Mouse (Mus musculus) hindbrain, embryonic 10.5 days (tissue): ENCODE data around the gene Acss2. TPM values are rescaled to one million over a fixed set of nuclear protein-coding genes. Genes with fewer than 3 reads are reported as not detected.

Experiments used
- DNase-seq: peaks from one replicate; pipeline ENCODE4 v3.0.0-alpha.2; 2017; ENCODE audit warnings: low spot score
- H3K27ac ChIP-seq: fragments of 300-500 bp; sonication (generic); 2 replicates; pipeline ENCODE4 v1.5.1; 2016; ENCODE audit warnings: mild to moderate bottlenecking, moderate library complexity
- H3K27me3 ChIP-seq: fragments of 300-500 bp; sonication (generic); 2 replicates; pipeline ENCODE4 v1.6.1; 2016; ENCODE audit warnings: mild to moderate bottlenecking; ENCODE audit not compliant: poor library complexity, insufficient read depth, severe bottlenecking
- H3K36me3 ChIP-seq: fragments of 300-500 bp; sonication (generic); 2 replicates; pipeline ENCODE4 v1.6.1; 2016; ENCODE audit warnings: mild to moderate bottlenecking, moderate library complexity
- H3K4me1 ChIP-seq: fragments of 300-500 bp; sonication (generic); replicated peaks from 2 replicates; pipeline ENCODE4 v1.6.1; 2016; ENCODE audit warnings: mild to moderate bottlenecking
- H3K4me3 ChIP-seq: fragments of 300-500 bp; sonication (generic); 2 replicates; pipeline ENCODE4 v1.5.1; 2016; ENCODE audit warnings: mild to moderate bottlenecking, moderate library complexity
- H3K9me3 ChIP-seq: fragments of 300-500 bp; sonication (generic); 2 replicates; pipeline ENCODE4 v1.6.1; 2016; ENCODE audit warnings: mild to moderate bottlenecking, moderate library complexity
- WGBS: fragments of 180-500 bp; shearing (Covaris S2); methylation state at CpG from one replicate; pipeline ENCODE4 v1.1.7; 2016; 5-methylcytosine and 5-hydroxymethylcytosine counted together
- microRNA counts: library from miRNA; unstranded; fragments of <30 nt; microRNA quantifications from one replicate; lab custom pipeline; 2017
- polyA plus RNA-seq: library from polyadenylated mRNA; unstranded; fragments of >200 nt; fragmentation: Nextera tagmentation; extraction: Ambion mirVana; gene quantifications from 2 replicates; pipeline ENCODE4 v1.2.1, GENCODE M21; 2016

Gene Acss2
- polyA plus RNA-seq, 1 experiment from 2014 or later, result 19.7 TPM

DNA sequence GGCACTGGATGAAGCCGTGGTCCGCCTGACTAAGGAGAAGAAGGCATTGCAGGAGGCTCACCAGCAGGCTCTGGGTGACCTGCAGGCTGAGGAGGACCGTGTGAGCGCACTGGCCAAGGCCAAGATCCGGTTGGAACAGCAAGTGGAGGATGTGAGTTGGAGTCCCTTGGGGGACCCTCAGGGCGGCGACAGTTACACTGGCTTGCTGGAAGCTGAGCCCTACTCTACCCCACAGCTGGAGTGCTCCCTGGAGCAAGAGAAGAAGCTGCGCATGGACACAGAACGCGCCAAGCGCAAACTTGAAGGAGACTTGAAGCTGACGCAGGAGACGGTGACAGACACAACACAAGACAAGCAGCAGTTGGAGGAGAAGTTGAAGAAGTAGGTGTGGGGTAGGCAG, 110.8 kb downstream of the Acss2 start:
- 72% methylated on average over 13 of the region's 13 CpGs for WGBS
- Histone ChIP-seq H3K27ac (peak overlapping the region; percentile 70; the same call in 1 of the 2 replicates), H3K27me3 (peaks cover 92% of the 10 kb centered on the region), H3K4me3 (no peak overlapping the region), H3K9me3 (no peaks in the 10 kb centered on the region), H3K36me3 (peaks cover 27% of the 10 kb centered on the region), H3K4me1 (peaks cover 56% of the 10 kb centered on the region)
- no peak for DNase-seq

DNA sequence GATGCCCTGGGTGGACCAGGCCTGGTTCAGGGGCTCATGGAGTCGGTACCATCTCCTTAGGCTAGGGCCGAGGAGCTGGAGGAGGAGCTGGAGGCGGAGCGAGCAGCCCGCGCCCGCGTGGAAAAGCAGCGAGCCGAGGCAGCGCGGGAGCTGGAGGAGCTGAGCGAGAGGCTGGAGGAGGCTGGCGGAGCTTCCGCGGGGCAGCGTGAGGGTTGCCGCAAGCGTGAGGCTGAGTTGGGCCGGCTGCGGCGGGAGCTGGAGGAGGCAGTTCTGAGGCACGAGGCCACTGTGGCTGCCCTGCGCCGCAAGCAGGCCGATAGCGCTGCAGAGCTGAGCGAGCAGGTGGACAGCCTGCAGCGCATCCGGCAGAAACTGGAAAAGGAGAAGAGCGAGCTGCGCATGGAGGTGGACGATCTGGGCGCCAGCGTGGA, 111.5 kb downstream of the Acss2 start:
- WGBS, result under 1% methylated on average over 35 of the region's 35 CpGs
- peaks cover 95% of the 10 kb centered on the region for H3K27me3 ChIP-seq
- peak; percentile 54 for DNase-seq
- H3K4me1 ChIP-seq, result peaks cover 56% of the 10 kb centered on the region
- H3K4me3 ChIP-seq, result peak overlapping the region; percentile 52
- H3K27ac ChIP-seq, result peak overlapping the region; percentile 70
- peaks cover 35% of the 10 kb centered on the region for H3K36me3 ChIP-seq
- H3K9me3 ChIP-seq, result no peaks in the 10 kb centered on the region

DNA sequence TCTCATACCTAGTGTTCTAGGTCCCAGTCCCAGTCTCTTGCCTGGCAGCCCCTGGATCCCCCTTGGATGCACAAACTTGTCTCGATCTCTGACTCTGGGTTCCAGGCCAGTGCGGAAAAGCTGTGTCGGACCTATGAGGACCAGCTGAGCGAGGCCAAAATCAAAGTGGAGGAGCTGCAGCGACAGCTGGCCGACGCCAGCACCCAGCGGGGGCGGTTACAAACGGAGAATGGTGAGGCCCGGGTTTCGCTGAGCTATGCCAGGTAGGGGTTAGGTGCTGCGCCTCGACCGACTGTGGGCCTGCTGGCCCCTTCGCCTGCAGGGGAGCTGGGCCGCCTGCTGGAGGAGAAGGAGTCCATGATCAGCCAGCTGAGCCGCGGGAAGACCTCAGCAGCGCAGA, 112.4 kb downstream of the Acss2 start:
- no peaks in the 10 kb centered on the region for H3K9me3 ChIP-seq
- peaks cover 44% of the 10 kb centered on the region for H3K36me3 ChIP-seq
- peak; percentile 44 for DNase-seq
- WGBS, result 11% methylated on average over 20 of the region's 20 CpGs
- H3K27me3 ChIP-seq, result peaks cover 100% of the 10 kb centered on the region
- peaks cover 56% of the 10 kb centered on the region for H3K4me1 ChIP-seq
- no peak overlapping the region for H3K27ac ChIP-seq
- peak overlapping the region; percentile 25 for H3K4me3 ChIP-seq

DNA sequence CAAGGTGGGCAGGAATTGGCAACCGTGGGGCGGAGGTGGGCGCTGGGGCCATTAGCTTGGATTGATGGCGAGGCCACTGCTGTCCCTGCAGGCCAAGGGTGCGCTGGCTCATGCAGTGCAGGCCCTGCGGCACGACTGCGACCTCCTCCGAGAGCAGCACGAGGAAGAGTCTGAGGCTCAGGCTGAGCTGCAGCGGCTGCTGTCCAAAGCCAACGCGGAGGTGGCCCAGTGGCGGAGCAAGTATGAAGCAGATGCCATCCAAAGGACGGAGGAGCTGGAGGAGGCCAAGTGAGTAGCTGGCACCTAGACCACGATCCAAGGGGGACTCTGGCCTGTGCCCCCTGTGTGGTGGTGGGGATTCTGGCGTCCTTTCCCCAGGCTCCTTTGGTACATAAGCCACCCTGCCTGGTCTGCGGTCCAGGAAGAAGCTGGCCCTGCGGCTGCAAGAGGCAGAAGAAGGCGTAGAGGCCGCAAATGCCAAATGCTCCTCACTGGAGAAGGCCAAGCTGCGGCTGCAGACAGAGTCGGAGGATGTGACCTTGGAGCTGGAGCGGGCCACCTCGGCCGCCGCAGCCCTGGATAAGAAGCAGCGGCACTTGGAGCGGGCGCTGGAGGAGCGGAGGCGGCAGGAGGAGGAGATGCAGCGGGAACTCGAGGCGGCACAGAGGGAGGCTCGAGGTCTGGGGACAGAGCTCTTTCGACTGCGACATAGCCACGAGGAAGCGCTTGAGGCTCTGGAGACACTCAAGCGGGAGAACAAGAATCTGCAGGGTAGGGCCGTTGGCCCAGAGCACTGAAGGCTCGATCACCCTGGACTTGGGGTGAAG, 113.1 kb downstream of the Acss2 start:
- Histone ChIP-seq H3K4me1 (peaks cover 55% of the 10 kb centered on the region), H3K27ac (0 out of 2 replicates have a peak overlapping the region, but pooled peaks have one; percentile 13), H3K9me3 (no peaks in the 10 kb centered on the region), H3K36me3 (peaks cover 50% of the 10 kb centered on the region), H3K4me3 (peak overlapping the region; percentile 25), H3K27me3 (peaks cover 94% of the 10 kb centered on the region)
- peak; percentile 44 for DNase-seq
- 12% methylated on average over 43 of the region's 43 CpGs for WGBS

DNA sequence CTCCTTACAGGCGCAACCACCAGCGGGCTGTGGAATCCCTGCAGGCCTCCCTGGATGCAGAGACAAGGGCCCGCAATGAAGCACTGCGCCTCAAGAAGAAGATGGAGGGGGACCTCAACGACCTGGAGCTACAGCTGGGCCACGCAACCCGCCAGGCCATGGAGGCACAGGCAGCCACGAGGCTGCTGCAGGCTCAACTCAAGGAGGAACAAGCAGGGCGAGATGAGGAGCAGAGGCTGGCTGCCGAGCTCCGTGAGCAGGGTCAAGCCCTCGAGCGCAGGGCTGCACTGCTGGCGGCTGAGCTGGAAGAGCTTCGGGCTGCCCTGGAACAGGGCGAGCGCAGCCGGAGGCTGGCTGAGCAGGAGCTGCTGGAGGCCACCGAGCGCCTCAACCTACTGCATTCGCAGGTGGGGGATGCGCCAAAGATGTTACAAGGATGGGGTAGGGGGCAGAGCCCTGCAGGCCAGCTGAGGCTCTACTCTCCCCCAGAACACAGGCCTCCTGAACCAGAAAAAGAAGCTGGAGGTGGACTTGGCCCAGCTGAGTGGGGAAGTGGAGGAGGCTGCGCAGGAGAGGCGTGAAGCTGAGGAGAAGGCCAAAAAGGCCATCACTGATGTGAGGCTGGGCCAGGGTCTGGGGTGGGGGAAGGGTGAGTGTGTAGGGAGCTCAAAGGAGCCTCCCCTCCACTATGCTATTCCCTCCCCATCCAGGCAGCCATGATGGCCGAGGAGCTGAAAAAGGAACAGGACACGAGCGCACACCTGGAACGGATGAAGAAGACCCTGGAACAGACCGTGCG, 114.6 kb downstream of the Acss2 start:
- Histone ChIP-seq H3K27ac (no peak overlapping the region), H3K4me3 (0 out of 2 replicates have a peak overlapping the region, but pooled peaks have one; percentile 1), H3K4me1 (peaks cover 48% of the 10 kb centered on the region), H3K36me3 (peaks cover 66% of the 10 kb centered on the region), H3K27me3 (peaks cover 79% of the 10 kb centered on the region), H3K9me3 (no peaks in the 10 kb centered on the region)
- 65% methylated on average over 30 of the region's 30 CpGs for WGBS
- DNase-seq, result peak; percentile 12

DNA sequence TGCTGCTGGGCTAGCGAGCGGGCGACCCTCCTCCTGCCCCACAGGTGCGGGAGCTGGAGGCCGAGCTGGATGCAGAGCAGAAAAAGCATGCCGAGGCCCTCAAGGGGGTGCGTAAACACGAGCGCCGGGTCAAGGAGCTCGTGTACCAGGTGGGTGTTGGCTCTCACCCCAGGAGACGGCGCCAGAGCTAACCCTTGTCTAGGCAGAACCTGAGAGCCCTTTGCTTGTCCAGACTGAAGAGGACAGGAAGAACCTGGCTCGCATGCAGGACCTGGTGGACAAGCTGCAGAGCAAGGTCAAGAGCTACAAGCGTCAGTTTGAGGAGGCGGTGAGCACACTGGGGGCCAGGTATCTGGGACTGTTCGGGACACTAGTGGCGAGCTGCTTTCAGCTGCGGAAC, 115.4 kb downstream of the Acss2 start:
- Histone ChIP-seq H3K27ac (no peak overlapping the region), H3K36me3 (peaks cover 73% of the 10 kb centered on the region), H3K9me3 (no peaks in the 10 kb centered on the region), H3K27me3 (peaks cover 71% of the 10 kb centered on the region), H3K4me1 (peaks cover 48% of the 10 kb centered on the region), H3K4me3 (peak overlapping the region; percentile 1; the same call in 1 of the 2 replicates)
- no peak for DNase-seq
- 61% methylated on average over 19 of the region's 19 CpGs for WGBS

DNA sequence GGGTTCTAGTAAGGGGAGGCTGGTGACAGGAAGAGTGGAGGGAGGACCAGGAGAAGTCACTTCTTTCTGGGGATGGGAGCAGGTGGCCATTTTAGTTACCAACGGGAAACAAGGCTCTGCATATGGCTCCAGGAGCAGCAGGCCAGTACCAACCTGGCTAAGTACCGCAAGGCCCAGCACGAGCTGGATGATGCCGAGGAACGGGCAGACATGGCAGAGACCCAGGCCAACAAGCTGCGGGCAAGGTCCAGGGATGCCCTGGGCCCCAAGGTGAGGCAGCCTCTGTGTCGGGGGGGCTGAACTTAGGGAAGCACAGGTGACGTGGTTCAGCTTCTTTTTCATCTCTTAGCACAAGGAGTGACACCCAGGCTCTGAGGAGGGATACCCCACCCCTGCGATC, 116.0 kb downstream of the Acss2 start:
- no peak for DNase-seq
- Histone ChIP-seq H3K9me3 (no peaks in the 10 kb centered on the region), H3K4me3 (no peak overlapping the region), H3K36me3 (peaks cover 77% of the 10 kb centered on the region), H3K27ac (no peak overlapping the region), H3K27me3 (peaks cover 65% of the 10 kb centered on the region), H3K4me1 (peaks cover 43% of the 10 kb centered on the region)
- WGBS, result 94% methylated on average over 9 of the region's 9 CpGs

DNA sequence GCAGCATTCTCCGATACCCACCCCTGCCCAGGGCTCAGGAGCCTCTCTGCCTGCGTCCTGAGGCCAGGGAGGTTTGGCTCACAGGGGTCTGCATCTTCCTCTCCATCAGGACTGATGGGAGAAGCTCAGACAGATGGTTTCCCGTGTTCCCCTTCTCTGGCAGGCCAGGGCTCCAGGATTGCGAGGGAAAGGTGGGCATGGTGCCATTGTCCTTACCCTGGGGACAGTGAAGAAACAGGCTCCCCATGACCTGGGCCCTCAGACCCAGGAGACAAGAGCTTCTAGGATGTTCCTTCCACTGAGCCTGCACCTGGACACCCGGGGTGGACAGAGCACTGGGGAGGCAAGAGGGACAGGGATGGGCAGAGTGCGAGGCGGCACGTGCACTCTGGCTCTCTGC, 116.8 kb downstream of the Acss2 start:
- peaks cover 85% of the 10 kb centered on the region for H3K36me3 ChIP-seq

More for the DNA sequence above, 116.8 kb downstream of the Acss2 start:
- H3K27me3 ChIP-seq, result peaks cover 56% of the 10 kb centered on the region
- H3K27ac ChIP-seq, result no peak overlapping the region
- no peak for DNase-seq
- WGBS, result 93% methylated on average over 8 of the region's 8 CpGs
- H3K4me3 ChIP-seq, result no peak overlapping the region
- no peaks in the 10 kb centered on the region for H3K9me3 ChIP-seq
- H3K4me1 ChIP-seq, result peaks cover 35% of the 10 kb centered on the region

MicroRNAs encoded within 50 kb of the gene (microRNA counts, 519-probe panel; counts per million panel counts)
- microRNA mmu-miR-499 (lab: Ali Mortazavi, UCI), result 1,255 counts per million, percentile 77 among the panel's probes with 10 or more counts

Other genes with a start within 250 kb of the Acss2 start
- gene Map1lc3a, start 241.7 kb upstream of the Acss2 start, polyA plus RNA-seq, result 123 and 212 TPM in 2 replicates
- gene Pigu, start 160.5 kb upstream of the Acss2 start, polyA plus RNA-seq, result 52.4 and 57.1 TPM in 2 replicates
- 56.9 and 104 TPM in 2 replicates for gene Trp53inp2, start 136.9 kb upstream of the Acss2 start, polyA plus RNA-seq
- gene Ncoa6, start 44.1 kb upstream of the Acss2 start, polyA plus RNA-seq, result 19.2 and 22.4 TPM in 2 replicates
- gene Ggt7, start 289 bp downstream of the Acss2 start, polyA plus RNA-seq, result 16.6 and 33.1 TPM in 2 replicates
- 19.9 and 20.6 TPM in 2 replicates for gene Gss, start 74.9 kb downstream of the Acss2 start, polyA plus RNA-seq
- 0.49 and 0.69 TPM in 2 replicates for gene Myh7b, start 93.3 kb downstream of the Acss2 start, polyA plus RNA-seq
- 133 and 160 TPM in 2 replicates for gene Trpc4ap, start 174.4 kb downstream of the Acss2 start, polyA plus RNA-seq
- gene Edem2, start 211.5 kb downstream of the Acss2 start, polyA plus RNA-seq, result 33.7 and 41.1 TPM in 2 replicates
- not detected in 2 replicates for gene Gm17581, start 217.9 kb downstream of the Acss2 start, polyA plus RNA-seq
- 1.5 and 1.7 TPM in 2 replicates for gene Procr, start 233.2 kb downstream of the Acss2 start, polyA plus RNA-seq